Mouse (Mus musculus): ENCODE measurements around the gene Zfp968.
"Not testable (repeated sequence)": the region's sequence is repeated elsewhere in the genome, so short reads cannot be mapped to it uniquely, and the experiment has no call there.

Zfp968 gene

GRCm38 (mm10) chr2:175372136-175372535, at the start of gene Zfp968:
Gene Zfp968, plus strand, starts transcription at chr2:175372436.
- not testable (repeated sequence) for DNase-seq

GRCm38 (mm10) chr2:175338097-175338496, 34.1 kb upstream of the Zfp968 start, which contains the start of gene Gm4631:
Gene Gm4631, minus strand, starts transcription at chr2:175338197.
- not testable (repeated sequence) for DNase-seq
